Mouse (Mus musculus) telencephalon, adult 2 months (tissue): ENCODE measurements at regions not wholly inside any gene's neighbourhood (a gene's known extent, or its start where the extent isn't known, plus 50 kb on each side); places are given as distances from the start of the nearest gene placed in this dataset.
"Not testable (repeated sequence)": the region's sequence is repeated elsewhere in the genome, so short reads cannot be mapped to it uniquely, and the experiment has no call there.

Experiments
- DNase-seq: peaks from one replicate; pipeline ENCODE4 v3.0.0-alpha.2; 2011; ENCODE audit warnings: low read depth, low spot score

DNA sequence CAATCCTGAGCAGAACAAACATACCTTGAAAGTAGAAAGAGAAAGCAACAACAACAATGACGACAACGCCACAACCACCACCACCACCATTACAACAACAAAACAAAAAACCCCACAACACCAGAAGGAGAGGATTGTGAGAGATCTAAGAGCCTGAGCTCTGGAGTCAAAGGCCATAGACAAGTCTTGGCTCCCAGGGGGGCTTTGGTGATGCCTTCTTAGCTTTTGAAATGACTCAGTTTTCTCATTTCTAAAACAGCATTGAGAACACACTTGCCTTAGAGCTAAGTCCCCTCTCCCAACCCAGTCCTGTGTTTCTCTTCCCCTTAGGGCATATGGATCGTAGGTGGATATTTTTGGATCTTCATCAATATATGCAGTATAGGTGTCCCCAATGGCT lies 112.2 kb downstream of the Kif20b start:
- DNase-seq: no peak

DNA sequence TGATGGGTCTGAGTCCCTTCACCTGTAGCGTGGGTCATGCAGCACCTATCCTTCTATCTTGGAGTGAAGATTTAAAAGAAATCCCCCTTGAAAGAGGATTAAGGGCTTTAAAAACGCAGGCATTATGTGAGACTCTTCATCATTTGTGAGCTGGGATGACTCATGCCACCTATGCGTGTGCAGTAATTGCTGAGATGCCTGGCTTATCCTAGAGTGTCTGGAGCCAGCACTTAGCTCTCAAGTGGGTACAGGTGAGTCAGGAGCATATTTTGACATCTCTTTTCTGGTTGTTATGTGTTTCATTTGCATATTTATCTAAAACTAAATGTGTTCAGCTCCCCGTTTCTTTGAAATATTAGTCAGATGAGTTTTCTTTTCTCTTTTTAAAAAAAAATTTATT lies 123.4 kb downstream of the Kif20b start:
- DNase-seq: no peak

GRCm38 (mm10) chr19:35066352-35066935 lies 144.3 kb downstream of the Kif20b start:
- DNase-seq: no peak

- DNase-seq: no peak
Measured at GRCm38 (mm10) chr19:35081126-35081525, 159.0 kb downstream of the Kif20b start.

GRCm38 (mm10) chr19:35101244-35101643 lies 179.1 kb downstream of the Kif20b start:
- no peak for DNase-seq

DNA sequence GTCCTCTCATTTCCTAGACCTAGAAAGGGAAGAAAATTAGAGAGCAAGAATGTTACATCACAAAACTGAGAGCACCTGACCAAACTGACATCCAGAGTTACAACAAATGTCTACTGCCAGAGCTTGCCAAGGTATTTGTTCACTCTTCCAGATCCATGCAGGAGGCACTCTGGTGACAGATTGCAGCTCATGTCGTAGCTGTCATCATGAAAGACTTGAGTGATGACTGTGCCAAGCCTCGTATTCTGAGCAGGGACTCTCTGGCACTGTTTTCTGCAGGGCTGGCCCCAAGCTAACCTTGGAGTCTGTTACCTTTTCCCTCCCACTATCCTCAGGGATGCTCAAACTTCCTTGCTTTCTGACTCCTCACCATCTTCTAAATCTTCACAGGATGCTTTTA lies 192.2 kb downstream of the Kif20b start:
- DNase-seq: no peak

GRCm38 (mm10) chr19:35125278-35125677 lies 203.1 kb downstream of the Kif20b start:
- DNase-seq: no peak

DNA sequence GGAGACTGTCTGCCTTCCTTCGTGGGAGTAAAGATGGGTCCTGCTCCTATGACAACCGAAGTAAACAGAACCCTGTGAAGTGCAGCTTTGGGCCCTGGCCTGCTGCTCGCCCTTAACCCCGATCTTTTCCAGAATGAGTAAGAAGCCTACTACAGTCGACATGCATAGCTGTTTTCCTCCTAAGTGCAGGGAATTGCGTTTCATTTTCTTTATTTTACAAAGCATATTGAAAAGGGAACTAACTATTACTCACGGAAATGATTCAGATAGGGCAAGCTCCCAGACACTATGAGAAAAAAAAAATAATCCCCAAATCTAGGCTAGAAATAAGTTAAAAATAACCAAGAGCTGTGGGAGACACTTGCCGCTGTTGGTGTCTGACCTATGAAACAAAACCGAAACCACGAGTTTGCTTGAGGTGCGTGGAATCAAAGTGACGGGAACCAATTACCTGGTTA lies 204.5 kb downstream of the Kif20b start:
- no peak for DNase-seq

DNA sequence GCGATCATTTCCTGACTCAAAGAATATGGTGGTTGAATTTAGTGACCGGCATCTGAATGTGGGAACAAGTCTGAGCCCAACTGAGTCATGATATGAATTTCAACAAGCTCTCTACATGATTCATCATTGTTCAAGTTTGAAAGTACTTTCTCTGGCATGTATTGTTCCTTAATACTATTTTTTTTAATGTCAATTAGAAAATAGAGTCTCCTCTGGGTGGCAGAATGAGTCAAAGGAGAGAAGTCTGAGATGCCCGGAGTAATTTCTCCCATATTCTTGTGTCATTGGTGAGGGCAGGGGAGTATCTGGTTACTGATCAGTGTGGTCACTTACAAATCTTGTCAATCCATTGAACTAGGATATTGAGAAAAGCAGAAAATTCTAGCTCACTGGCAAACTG lies 205.9 kb downstream of the Kif20b start:
- DNase-seq: no peak

DNA sequence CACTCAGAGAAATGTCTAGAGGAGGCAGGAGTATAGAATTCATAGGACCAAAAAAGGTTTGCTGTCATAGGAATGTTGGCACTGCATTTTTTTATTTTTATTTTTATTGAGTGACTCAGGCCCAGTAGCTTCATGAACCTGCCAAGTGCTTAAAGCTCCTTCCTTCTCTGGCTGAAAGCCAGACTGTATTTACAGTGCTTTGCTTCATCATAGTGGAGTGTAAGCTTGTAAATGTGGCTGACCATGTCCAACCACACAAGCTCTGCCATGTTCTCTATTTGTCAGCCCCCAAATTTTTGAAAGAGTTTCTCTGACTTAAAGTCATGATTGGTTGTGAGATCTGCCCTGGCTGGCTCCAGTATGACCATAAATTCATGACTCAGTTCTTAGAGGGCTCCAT lies 221.0 kb downstream of the Kif20b start:
- no peak for DNase-seq

DNA sequence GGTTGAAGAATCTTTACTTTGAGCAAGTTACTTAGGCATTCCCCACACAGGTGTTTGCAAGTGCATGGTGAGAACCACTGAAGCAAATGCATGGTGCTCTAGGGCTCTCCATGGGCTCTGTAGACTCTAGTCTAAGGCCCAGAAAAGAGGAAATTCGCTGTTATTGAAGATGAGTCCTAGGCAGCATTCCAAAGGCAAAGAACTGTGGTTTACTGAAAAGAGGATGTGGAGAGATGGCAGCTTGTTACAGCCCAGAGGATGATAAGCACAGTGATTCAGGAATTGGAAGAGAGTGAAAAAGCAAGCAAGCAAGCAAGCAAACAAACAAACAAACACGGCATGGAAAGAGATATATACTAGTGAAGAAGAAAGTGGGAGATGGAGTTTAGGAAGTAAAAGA lies 221.6 kb downstream of the Kif20b start:
- DNase-seq: no peak

GRCm38 (mm10) chr19:35149476-35149875 lies 227.3 kb downstream of the Kif20b start:
- not testable (repeated sequence) for DNase-seq

DNA sequence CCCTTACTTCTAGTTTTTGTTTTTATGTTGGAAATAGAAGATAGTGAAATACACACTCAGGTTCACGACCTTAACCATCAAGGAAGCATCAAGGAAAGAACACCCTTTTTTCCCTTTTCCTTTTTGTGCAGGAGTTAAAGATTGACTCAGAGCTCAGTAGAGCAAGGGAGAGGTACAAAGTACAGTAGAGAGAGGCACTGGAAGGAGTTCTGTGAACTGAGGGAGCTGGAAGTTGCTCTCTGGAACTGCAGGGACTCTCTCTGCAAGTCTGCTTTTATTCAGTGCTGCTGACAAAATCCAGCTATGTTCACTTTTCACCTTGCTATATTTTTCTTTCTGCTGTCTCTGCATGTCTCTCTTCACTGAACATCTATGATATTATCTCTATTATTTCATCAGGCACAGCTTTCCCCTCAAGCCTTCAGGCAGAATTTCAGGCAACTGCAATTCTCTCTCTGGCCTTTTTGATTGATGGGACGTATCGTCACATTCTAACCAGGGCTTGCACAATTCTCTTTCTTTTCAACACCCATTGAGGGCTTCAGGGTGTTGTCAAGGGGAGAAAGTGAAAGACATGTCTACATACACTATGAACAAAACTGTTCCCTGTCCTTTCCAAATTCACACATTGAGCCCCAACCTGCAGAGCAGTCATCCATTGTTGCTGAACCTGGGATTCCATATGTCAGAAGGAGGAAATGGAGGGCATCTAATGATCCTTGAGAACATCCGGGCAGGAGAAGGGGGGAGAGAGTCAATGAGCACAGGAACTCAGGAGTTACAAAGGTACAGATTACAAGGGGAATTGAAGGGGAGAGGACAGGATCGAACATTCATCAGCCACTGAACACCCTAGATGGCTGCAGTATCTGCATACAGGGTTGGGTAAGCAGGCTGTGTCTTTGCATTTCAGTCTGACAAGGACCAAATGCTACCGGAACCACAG lies 228.9 kb downstream of the Kif20b start:
- no peak for DNase-seq

- no peak for DNase-seq
Measured at GRCm38 (mm10) chr19:35151841-35152240, 229.7 kb downstream of the Kif20b start.

GRCm38 (mm10) chr19:35157849-35158248 lies 235.7 kb downstream of the Kif20b start:
- DNase-seq: no peak

DNA sequence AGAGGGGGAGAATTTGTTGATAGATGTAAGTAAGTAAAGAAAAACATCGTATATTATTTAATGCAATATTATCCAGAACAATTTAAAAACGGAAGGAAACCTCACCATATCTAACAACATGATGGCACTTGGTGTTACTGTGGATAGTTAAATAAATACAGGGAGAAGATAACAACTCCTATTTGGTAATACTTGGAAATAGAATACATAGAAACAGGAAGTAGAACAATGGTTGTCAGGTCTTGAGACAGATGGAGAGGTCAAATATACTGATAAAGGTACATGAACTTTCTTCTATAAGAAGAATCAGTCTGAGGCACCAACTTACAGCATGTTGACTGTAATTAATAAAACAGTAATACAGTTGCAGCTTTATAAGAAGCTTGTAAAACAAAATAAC lies 242.6 kb downstream of the Kif20b start:
- DNase-seq: no peak

DNA sequence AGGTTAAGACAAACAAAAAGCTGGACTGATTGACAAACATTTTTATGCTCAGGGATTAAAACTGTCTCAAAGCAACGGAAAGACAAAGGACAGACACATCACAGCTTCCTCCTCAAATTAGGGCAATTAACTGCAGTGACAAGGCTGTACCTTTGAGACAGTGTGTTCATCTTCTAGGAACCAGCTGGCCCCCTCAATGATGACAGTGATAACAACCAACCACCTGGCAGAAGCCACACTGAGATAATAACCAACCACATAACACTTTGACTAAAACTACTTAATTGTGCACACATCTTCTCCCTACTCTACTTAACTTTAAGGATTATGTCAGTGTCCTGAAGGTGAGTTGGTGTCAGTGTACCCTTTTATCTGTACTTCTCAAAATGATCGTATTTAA lies 248.4 kb downstream of the Kif20b start:
- no peak for DNase-seq

DNA sequence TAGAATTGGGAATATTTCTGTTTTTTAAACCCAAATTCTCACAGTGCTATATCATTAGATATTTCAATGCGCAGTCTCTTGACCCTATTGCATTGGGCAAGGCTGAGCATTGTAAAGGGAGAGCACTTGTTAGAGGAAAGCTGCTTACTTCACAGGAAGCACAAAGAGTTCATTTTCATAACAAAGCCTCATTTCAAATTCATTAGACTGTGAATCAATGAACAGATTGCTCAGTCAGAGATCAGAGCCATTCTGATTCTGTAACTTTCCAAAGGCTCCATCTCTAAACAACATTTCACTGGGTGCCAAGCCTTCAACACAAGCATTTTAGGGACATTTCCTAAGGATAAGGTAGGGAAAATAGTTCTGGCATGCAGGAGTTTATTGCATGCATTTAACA lies 257.9 kb downstream of the Kif20b start:
- DNase-seq: no peak

DNA sequence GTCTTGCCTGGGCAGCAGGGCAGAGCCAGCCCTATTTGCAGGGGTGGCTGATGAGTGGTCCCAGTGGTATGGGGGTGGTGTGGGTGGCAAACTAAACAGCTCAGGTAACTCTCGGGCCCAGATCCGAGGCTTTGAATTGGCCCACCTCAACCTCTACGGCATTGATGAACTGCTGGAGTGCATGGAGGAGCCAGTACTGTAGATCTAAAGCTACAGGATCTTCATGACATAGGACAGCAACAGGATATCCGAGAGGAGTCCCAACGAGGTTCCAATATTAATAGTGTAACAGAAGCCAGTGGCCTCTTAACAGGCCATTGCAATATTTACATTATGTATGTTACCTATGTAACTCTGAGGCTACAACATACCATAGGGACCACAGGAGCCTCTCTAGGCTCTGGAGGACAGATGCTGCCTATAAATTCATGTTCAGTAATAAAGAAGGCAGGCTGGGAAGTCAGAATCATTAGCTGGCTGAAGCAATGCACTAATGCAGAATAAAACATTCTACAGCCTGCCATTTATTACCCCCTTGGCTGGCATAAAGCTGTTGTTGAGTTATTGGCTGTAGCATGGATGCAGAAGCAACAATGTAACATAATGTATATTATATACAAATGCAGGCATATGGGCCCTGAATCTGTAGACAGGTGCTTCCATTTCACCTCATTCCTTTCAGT lies 283.5 kb downstream of the Kif20b start:
- no peak for DNase-seq

- no peak for DNase-seq
Measured at GRCm38 (mm10) chr19:35244188-35244587, 322.0 kb downstream of the Kif20b start.

DNA sequence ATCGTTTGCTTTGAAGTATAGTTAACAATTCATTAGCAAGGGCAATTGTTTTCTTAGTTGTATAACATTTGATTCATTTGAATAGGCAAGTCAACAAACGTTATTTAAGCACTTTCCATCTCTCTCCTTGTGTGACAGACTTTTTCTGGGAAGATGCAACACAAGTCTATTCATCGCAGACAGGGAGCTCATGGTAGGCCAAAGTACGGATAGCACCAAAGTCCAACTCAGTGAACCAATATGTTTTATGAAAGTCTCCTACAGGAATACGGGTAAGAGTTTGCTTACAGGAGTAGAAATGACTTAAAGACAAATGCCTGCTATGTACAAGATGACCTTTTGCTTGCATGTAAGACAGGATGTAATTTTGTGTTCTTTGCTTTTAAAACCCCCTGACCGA lies 325.4 kb downstream of the Kif20b start:
- no peak for DNase-seq

GRCm38 (mm10) chr19:35258634-35259033 lies 336.5 kb downstream of the Kif20b start:
- not testable (repeated sequence) for DNase-seq
